Mouse (Mus musculus) hindbrain, embryonic 10.5 days (tissue): ENCODE measurements around the gene Trappc11. TPM values are rescaled to one million over a fixed set of nuclear protein-coding genes. Genes with fewer than 3 reads are reported as not detected.

Experiments used
- DNase-seq: peaks from one replicate; pipeline ENCODE4 v3.0.0-alpha.2; 2017; ENCODE audit warnings: low spot score
- H3K27ac ChIP-seq: fragments of 300-500 bp; sonication (generic); 2 replicates; pipeline ENCODE4 v1.5.1; 2016; ENCODE audit warnings: mild to moderate bottlenecking, moderate library complexity
- H3K27me3 ChIP-seq: fragments of 300-500 bp; sonication (generic); 2 replicates; pipeline ENCODE4 v1.6.1; 2016; ENCODE audit warnings: mild to moderate bottlenecking; ENCODE audit not compliant: poor library complexity, insufficient read depth, severe bottlenecking
- H3K36me3 ChIP-seq: fragments of 300-500 bp; sonication (generic); 2 replicates; pipeline ENCODE4 v1.6.1; 2016; ENCODE audit warnings: mild to moderate bottlenecking, moderate library complexity
- H3K4me1 ChIP-seq: fragments of 300-500 bp; sonication (generic); replicated peaks from 2 replicates; pipeline ENCODE4 v1.6.1; 2016; ENCODE audit warnings: mild to moderate bottlenecking
- H3K4me3 ChIP-seq: fragments of 300-500 bp; sonication (generic); 2 replicates; pipeline ENCODE4 v1.5.1; 2016; ENCODE audit warnings: mild to moderate bottlenecking, moderate library complexity
- H3K9me3 ChIP-seq: fragments of 300-500 bp; sonication (generic); 2 replicates; pipeline ENCODE4 v1.6.1; 2016; ENCODE audit warnings: mild to moderate bottlenecking, moderate library complexity
- WGBS: fragments of 180-500 bp; shearing (Covaris S2); methylation state at CpG from one replicate; pipeline ENCODE4 v1.1.7; 2016; 5-methylcytosine and 5-hydroxymethylcytosine counted together
- polyA plus RNA-seq: library from polyadenylated mRNA; unstranded; fragments of >200 nt; fragmentation: Nextera tagmentation; extraction: Ambion mirVana; gene quantifications from 2 replicates; pipeline ENCODE4 v1.2.1, GENCODE M21; 2016

Gene Trappc11
- 34.7 and 39.0 TPM in 2 replicates for polyA plus RNA-seq

DNA sequence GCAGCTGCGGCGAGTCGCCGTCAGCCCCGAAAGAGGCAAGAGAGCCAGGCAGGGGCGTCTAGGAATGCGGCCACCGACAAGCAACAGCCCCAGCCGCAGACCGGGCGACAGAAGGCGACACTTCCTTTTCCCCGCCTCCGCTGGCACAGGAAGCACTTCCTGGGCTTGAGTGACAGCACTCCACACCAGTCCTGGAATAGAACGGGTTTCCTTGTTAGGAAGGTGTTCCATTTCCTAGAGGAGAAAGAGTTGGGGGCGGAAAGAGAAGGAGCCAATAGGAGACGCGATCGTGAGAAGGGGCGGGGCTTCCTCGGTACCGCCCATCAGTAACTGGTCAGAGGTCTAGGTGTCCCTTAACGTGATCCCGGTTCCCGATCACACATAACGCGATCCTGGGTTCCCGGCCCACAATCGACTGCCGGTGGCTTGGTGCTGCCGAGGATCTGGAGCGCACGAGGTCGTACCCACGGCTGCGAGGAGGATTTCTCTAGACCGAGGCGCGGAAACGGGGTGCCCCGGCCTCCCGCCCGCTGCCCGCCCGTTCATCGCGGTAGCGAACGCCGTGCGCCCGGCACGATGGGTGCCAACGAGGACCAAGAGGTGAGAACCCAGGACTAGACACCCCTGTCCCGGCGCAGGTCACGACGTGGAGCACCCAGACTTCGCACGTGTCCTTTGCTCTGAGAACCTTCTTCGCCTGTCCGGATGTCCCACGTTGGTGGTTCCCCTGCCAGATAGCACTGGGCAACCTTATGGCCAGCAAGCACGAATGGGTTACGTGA, at the start of gene Trappc11, which contains the start of gene Rwdd4a:
Trappc11 (minus strand) TSS at position 127 of the 782 bp plus-strand sequence.
Rwdd4a (plus strand) TSS at position 321 of the 782 bp plus-strand sequence.
- peaks cover 29% of the 10 kb centered on the region for H3K36me3 ChIP-seq
- H3K4me1 ChIP-seq = peaks cover 41% of the 10 kb centered on the region
- peak; percentile 95 for DNase-seq
- peak within 1 kb of the TSS; percentile 94 for H3K27ac ChIP-seq
- no peaks in the 10 kb centered on the region for H3K27me3 ChIP-seq
- under 1% methylated on average over 65 of the region's 65 CpGs for WGBS
- H3K9me3 ChIP-seq = no peaks in the 10 kb centered on the region
- peak within 1 kb of the TSS; percentile 95 for H3K4me3 ChIP-seq

GRCm38 (mm10) chr8:47581454-47581853, 48.2 kb upstream of the Trappc11 start:
- H3K36me3 ChIP-seq = no peaks in the 10 kb centered on the region
- H3K9me3 ChIP-seq = peaks cover 2% of the 10 kb centered on the region; the same call in 1 of the 2 replicates
- 84% methylated on average over 7 of the region's 7 CpGs for WGBS
- DNase-seq = no peak
- H3K4me1 ChIP-seq = no peaks in the 10 kb centered on the region
- H3K4me3 ChIP-seq = no peak overlapping the region
- H3K27ac ChIP-seq = no peak overlapping the region
- H3K27me3 ChIP-seq = no peaks in the 10 kb centered on the region

- WGBS = 89% methylated on average over 7 of the region's 7 CpGs
- Histone ChIP-seq H3K36me3 (no peaks in the 10 kb centered on the region), H3K4me1 (no peaks in the 10 kb centered on the region), H3K27me3 (no peaks in the 10 kb centered on the region), H3K9me3 (peaks cover 10% of the 10 kb centered on the region; the same call in 1 of the 2 replicates), H3K4me3 (no peak overlapping the region), H3K27ac (no peak overlapping the region)
- DNase-seq = no peak
Measured at GRCm38 (mm10) chr8:47573482-47573881, 40.2 kb upstream of the Trappc11 start.

GRCm38 (mm10) chr8:47570161-47570560, 36.9 kb upstream of the Trappc11 start:
- Histone ChIP-seq H3K27me3 (no peaks in the 10 kb centered on the region), H3K9me3 (no peaks in the 10 kb centered on the region), H3K36me3 (no peaks in the 10 kb centered on the region), H3K4me1 (no peaks in the 10 kb centered on the region), H3K27ac (no peak overlapping the region), H3K4me3 (no peak overlapping the region)
- WGBS = 92% methylated on average over 6 of the region's 6 CpGs
- no peak for DNase-seq

DNA sequence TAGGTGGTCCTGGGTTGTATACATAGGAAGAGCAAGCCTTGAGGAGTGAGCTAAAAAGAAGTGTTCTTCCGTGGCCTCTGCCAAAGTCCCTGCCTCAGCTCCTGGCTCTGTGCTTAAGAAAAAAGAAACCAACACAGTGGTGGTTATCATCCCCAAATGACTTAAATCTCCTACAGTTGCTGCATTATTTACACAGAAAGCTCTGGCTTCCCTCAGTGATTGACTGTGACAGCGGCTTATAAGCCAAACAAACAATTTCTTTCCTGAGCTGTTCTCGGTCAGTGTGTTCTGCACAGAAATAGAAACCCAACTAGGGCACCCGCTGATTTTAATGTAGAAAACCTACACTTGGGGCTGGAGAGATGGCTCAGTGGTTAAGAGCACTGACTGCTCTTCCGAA, 34.8 kb upstream of the Trappc11 start:
- 89% methylated on average over 5 of the region's 5 CpGs for WGBS
- no peaks in the 10 kb centered on the region for H3K9me3 ChIP-seq
- no peaks in the 10 kb centered on the region for H3K4me1 ChIP-seq
- H3K27ac ChIP-seq = no peak overlapping the region
- DNase-seq = no peak
- no peaks in the 10 kb centered on the region for H3K27me3 ChIP-seq
- no peaks in the 10 kb centered on the region for H3K36me3 ChIP-seq
- H3K4me3 ChIP-seq = no peak overlapping the region

GRCm38 (mm10) chr8:47566551-47566950, 33.3 kb upstream of the Trappc11 start:
- 92% methylated on average over 6 of the region's 6 CpGs for WGBS

DNA sequence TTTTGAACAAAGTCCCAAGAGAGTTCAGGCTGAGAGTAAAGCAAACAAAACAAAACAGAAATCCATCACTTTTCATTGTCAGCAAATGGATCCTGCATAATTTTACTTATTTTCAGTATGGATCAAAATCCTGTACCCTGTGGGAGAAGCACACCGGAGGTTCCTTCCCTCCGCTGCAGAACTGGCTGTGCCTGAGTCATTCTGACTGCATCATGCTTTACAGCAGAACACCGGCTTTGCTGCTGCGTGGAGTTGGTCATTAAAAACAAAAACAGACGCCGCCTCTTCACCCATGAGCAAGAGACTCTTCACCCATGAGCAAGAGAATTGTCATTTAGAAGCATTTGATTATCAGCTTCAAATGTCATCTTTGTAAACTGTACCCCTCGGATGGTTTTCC, 27.5 kb upstream of the Trappc11 start:
- 89% methylated on average over 7 of the region's 7 CpGs for WGBS
- no peak for DNase-seq
- no peak overlapping the region for H3K27ac ChIP-seq
- H3K9me3 ChIP-seq = no peaks in the 10 kb centered on the region
- H3K36me3 ChIP-seq = no peaks in the 10 kb centered on the region
- no peaks in the 10 kb centered on the region for H3K27me3 ChIP-seq
- no peaks in the 10 kb centered on the region; the same call in 1 of the 2 replicates for H3K4me1 ChIP-seq
- no peak overlapping the region for H3K4me3 ChIP-seq

More at GRCm38 (mm10) chr8:47566551-47566950, 33.3 kb upstream of the Trappc11 start:
- Histone ChIP-seq H3K27me3 (no peaks in the 10 kb centered on the region), H3K27ac (no peak overlapping the region), H3K4me3 (no peak overlapping the region), H3K36me3 (no peaks in the 10 kb centered on the region), H3K9me3 (no peaks in the 10 kb centered on the region), H3K4me1 (no peaks in the 10 kb centered on the region)
- no peak for DNase-seq

DNA sequence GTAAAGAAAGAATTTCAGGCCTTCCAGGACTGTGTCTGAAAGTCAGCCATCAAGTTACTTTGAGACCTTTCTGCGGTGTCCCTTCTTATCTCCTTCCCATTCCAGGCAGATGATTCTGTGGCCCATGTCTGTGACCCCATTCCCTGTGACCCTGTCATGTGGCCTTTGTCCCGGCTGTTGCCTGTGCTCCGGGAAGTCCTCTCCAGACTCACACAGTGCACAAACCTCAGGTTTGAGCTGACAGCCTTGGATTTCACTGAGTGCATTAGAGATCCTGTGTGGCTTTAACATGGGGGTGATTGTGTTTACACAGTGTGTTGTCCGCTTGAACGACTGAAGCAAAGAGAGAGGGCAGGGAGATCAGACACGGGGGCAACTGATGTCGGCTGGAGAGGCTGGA, 25.0 kb upstream of the Trappc11 start:
- Histone ChIP-seq H3K4me1 (no peaks in the 10 kb centered on the region; the same call in 1 of the 2 replicates), H3K9me3 (no peaks in the 10 kb centered on the region), H3K27ac (no peak overlapping the region), H3K27me3 (no peaks in the 10 kb centered on the region), H3K4me3 (no peak overlapping the region), H3K36me3 (peaks cover 7% of the 10 kb centered on the region)
- WGBS = 40% methylated on average over 7 of the region's 7 CpGs
- DNase-seq = no peak

GRCm38 (mm10) chr8:47556446-47556845, 23.2 kb upstream of the Trappc11 start:
- no peak for DNase-seq
- Histone ChIP-seq H3K4me3 (no peak overlapping the region), H3K9me3 (no peaks in the 10 kb centered on the region), H3K27me3 (no peaks in the 10 kb centered on the region), H3K36me3 (peaks cover 18% of the 10 kb centered on the region), H3K4me1 (no peaks in the 10 kb centered on the region; the same call in 1 of the 2 replicates), H3K27ac (no peak overlapping the region)
- WGBS = 90% methylated on average over 7 of the region's 7 CpGs

DNA sequence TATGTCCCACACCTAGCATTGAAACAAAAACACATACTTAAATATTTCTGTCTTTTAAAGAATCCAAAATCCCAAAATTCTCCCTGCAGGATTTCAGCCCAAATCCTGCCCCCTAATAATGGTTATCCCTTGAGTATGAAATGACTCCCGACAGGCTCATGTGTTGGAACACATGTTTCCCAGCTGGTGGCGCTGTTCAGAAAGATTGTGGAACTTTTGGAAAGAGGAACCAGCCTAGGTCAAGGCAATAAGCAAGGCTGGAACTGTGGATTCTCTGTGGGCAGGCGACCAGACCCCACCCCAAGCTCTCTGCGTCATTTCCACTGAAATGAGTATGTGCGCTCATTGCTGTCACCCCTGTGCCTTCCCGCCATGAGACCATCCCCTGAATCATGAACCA, 20.3 kb upstream of the Trappc11 start:
- WGBS = 87% methylated on average over 6 of the region's 6 CpGs
- H3K9me3 ChIP-seq = no peaks in the 10 kb centered on the region
- no peak for DNase-seq
- H3K27me3 ChIP-seq = no peaks in the 10 kb centered on the region
- no peak overlapping the region for H3K4me3 ChIP-seq
- H3K27ac ChIP-seq = no peak overlapping the region
- H3K4me1 ChIP-seq = no peaks in the 10 kb centered on the region; the same call in 1 of the 2 replicates
- peaks cover 47% of the 10 kb centered on the region for H3K36me3 ChIP-seq

DNA sequence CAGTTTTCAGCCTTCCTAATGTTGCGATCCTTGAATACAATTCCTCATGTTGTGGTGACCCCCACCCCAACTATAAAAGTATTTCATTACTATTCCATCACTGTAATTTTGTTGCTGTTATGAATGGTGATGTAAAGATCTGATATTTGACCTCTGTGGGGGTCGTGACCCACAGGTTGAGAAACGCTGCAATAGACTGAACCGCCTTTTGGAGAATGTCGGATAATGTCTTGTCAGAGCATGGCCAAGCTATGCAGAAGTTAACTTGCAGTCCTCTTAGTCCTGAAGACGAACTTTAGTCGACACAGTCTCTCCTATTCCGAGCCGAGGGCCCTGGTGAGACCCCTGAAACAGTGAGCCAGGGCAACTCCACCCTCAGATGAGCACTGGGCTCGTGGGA, 13.8 kb upstream of the Trappc11 start:
- no peak overlapping the region for H3K4me3 ChIP-seq
- H3K9me3 ChIP-seq = no peaks in the 10 kb centered on the region; the same call in 1 of the 2 replicates
- H3K27me3 ChIP-seq = no peaks in the 10 kb centered on the region
- DNase-seq = no peak
- no peak overlapping the region for H3K27ac ChIP-seq
- no peaks in the 10 kb centered on the region for H3K4me1 ChIP-seq
- WGBS = 95% methylated on average over 10 of the region's 10 CpGs
- H3K36me3 ChIP-seq = peaks cover 95% of the 10 kb centered on the region

- no peak for DNase-seq
- no peak overlapping the region for H3K4me3 ChIP-seq
- H3K27ac ChIP-seq = no peak overlapping the region
- H3K36me3 ChIP-seq = peaks cover 90% of the 10 kb centered on the region
- 0 out of 2 replicates have a peak, but pooled peaks cover 1% of the 10 kb centered on the region for H3K4me1 ChIP-seq
- WGBS = 88% methylated on average over 5 of the region's 5 CpGs
- no peaks in the 10 kb centered on the region for H3K27me3 ChIP-seq
- no peaks in the 10 kb centered on the region; the same call in 1 of the 2 replicates for H3K9me3 ChIP-seq
Measured at GRCm38 (mm10) chr8:47544094-47544493, 10.8 kb upstream of the Trappc11 start.

- no peaks in the 10 kb centered on the region for H3K27me3 ChIP-seq
- no peaks in the 10 kb centered on the region; the same call in 1 of the 2 replicates for H3K9me3 ChIP-seq
- H3K4me1 ChIP-seq = peaks cover 10% of the 10 kb centered on the region; the same call in 1 of the 2 replicates
- no peak overlapping the region for H3K4me3 ChIP-seq
- peaks cover 88% of the 10 kb centered on the region for H3K36me3 ChIP-seq
- WGBS = 95% methylated on average over 16 of the region's 16 CpGs
- no peak overlapping the region for H3K27ac ChIP-seq
- no peak for DNase-seq
Measured at GRCm38 (mm10) chr8:47542746-47543145, 9.5 kb upstream of the Trappc11 start.
